Mouse (Mus musculus) lung, adult 2 months (tissue): ENCODE measurements around the gene March10.

ENCODE experiments used
- CTCF ChIP-seq: fragments of 200-500 bp; IDR thresholded peaks from 2 replicates; pipeline ENCODE4 v1.5.1; 2011; ENCODE audit warnings: mild to moderate bottlenecking, low read length, control low read depth; ENCODE audit not compliant: insufficient read depth
- POLR2A ChIP-seq: fragments of 200-500 bp; IDR thresholded peaks from 2 replicates; pipeline ENCODE4 v1.6.1; 2011; ENCODE audit warnings: low read depth, mild to moderate bottlenecking, control low read depth, low read length, borderline replicate concordance; ENCODE audit errors: extremely low read depth

GRCm38 (mm10) chr11:105465488-105465887 is 9.0 kb upstream of the March10 start:
- no peak for TF ChIP-seq POLR2A
- no peak for TF ChIP-seq CTCF
